Mouse (Mus musculus): ENCODE results near the gene Trh. TPM values are rescaled to one million over a fixed set of nuclear protein-coding genes. Genes with fewer than 3 reads are reported as not detected.

The Trh gene
- polyA plus RNA-seq (2012; fragmentation: generic; extraction: Trizol), result not detected

GRCm38 (mm10) chr6:92244591-92244990 lies at the start of gene Trh:
TSS of gene Trh (minus strand) at chr6:92244650.
- Histone ChIP-seq H3K4me2 (ENCODE audit: low read depth) (no peak within 1 kb of the TSS), H3K27me3 (ENCODE audit: control insufficient read depth, insufficient read depth, insufficient read length) (peaks cover 20% of the 10 kb centered on the region), H3K79me2 (ENCODE audit: control insufficient read depth, insufficient read depth) (no peaks in the 10 kb centered on the region), H3K4me3 (no peak within 1 kb of the TSS), H3K36me3 (ENCODE audit: control insufficient read depth, insufficient read depth) (no peaks in the 10 kb centered on the region), H3ac (ENCODE audit: control insufficient read depth, insufficient read length) (no peak within 1 kb of the TSS)
- no peak for TF ChIP-seq TCF3 (IDR thresholded peaks at IDR 0.05; ENCODE audit: insufficient read length, low read depth)
- TF ChIP-seq POLR2A (IDR thresholded peaks at IDR 0.05; ENCODE audit: insufficient read length, low read depth), result no peak
- no peak for TF ChIP-seq REST (IDR thresholded peaks at IDR 0.05; ENCODE audit: insufficient read depth, insufficient read length)
- TF ChIP-seq E2F4 (IDR thresholded peaks at IDR 0.05; ENCODE audit: insufficient read depth), result no peak
- no peak for TF ChIP-seq MYOG (IDR thresholded peaks at IDR 0.05; ENCODE audit: control insufficient read depth in 1 of 3, insufficient read depth in 1 of 3, insufficient read length in 2 of 3, low read depth in 2 of 3)
- TF ChIP-seq MYOD1 (IDR thresholded peaks at IDR 0.05; ENCODE audit: control insufficient read depth in 1 of 3, insufficient read length in 2 of 3, low read depth in 2 of 3), result no peak
- TF ChIP-seq USF1 (IDR thresholded peaks at IDR 0.05; ENCODE audit: low read depth), result no peak
- TF ChIP-seq TCF12 (IDR thresholded peaks at IDR 0.05; ENCODE audit: insufficient read depth, poor library complexity, severe bottlenecking), result no peak
- no peak for TF ChIP-seq SRF (IDR thresholded peaks at IDR 0.05; ENCODE audit: control insufficient read depth, insufficient read length, low read depth)

GRCm38 (mm10) chr6:92290826-92291225 lies 46.4 kb upstream of the Trh start:
- Histone ChIP-seq H3K4me3 (no peak overlapping the region), H3K36me3 (ENCODE audit: control insufficient read depth, insufficient read depth) (no peaks in the 10 kb centered on the region), H3K4me2 (ENCODE audit: low read depth) (no peak overlapping the region), H3ac (ENCODE audit: control insufficient read depth, insufficient read length) (no peak overlapping the region), H3K79me2 (ENCODE audit: control insufficient read depth, insufficient read depth) (no peaks in the 10 kb centered on the region), H3K27me3 (ENCODE audit: control insufficient read depth, insufficient read depth, insufficient read length) (no peaks in the 10 kb centered on the region)
- no peak for TF ChIP-seq TCF3 (IDR thresholded peaks at IDR 0.05; ENCODE audit: insufficient read length, low read depth)

- Histone ChIP-seq H3K79me2 (ENCODE audit: control insufficient read depth, insufficient read depth) (no peaks in the 10 kb centered on the region), H3K4me3 (no peak overlapping the region), H3K4me2 (ENCODE audit: low read depth) (no peak overlapping the region), H3K36me3 (ENCODE audit: control insufficient read depth, insufficient read depth) (no peaks in the 10 kb centered on the region), H3ac (ENCODE audit: control insufficient read depth, insufficient read length) (no peak overlapping the region), H3K27me3 (ENCODE audit: control insufficient read depth, insufficient read depth, insufficient read length) (no peaks in the 10 kb centered on the region)
- TF ChIP-seq USF1 (IDR thresholded peaks at IDR 0.05; ENCODE audit: low read depth), result no peak
- TF ChIP-seq REST (IDR thresholded peaks at IDR 0.05; ENCODE audit: insufficient read depth, insufficient read length), result no peak
- no peak for TF ChIP-seq MYOD1 (IDR thresholded peaks at IDR 0.05; ENCODE audit: control insufficient read depth in 1 of 3, insufficient read length in 2 of 3, low read depth in 2 of 3)
- no peak for TF ChIP-seq CEBPB (IDR thresholded peaks at IDR 0.05; ENCODE audit: insufficient read depth, poor library complexity, severe bottlenecking)
- no peak for TF ChIP-seq MYOG (IDR thresholded peaks at IDR 0.05; ENCODE audit: control insufficient read depth in 1 of 3, insufficient read depth in 1 of 3, insufficient read length in 2 of 3, low read depth in 2 of 3)
- TF ChIP-seq MAX (IDR thresholded peaks at IDR 0.05; ENCODE audit: low read depth), result no peak
- TF ChIP-seq TCF3 (IDR thresholded peaks at IDR 0.05; ENCODE audit: insufficient read length, low read depth), result no peak
- TF ChIP-seq SRF (IDR thresholded peaks at IDR 0.05; ENCODE audit: control insufficient read depth, insufficient read length, low read depth), result no peak
- TF ChIP-seq POLR2A (IDR thresholded peaks at IDR 0.05; ENCODE audit: insufficient read length, low read depth), result no peak
- no peak for TF ChIP-seq E2F4 (IDR thresholded peaks at IDR 0.05; ENCODE audit: insufficient read depth)
- TF ChIP-seq POLR2AphosphoS2 (IDR thresholded peaks at IDR 0.05; ENCODE audit: insufficient read length, low read depth), result no peak
- TF ChIP-seq TCF12 (IDR thresholded peaks at IDR 0.05; ENCODE audit: insufficient read depth, poor library complexity, severe bottlenecking), result no peak
Observed at GRCm38 (mm10) chr6:92286889-92287288, 42.4 kb upstream of the Trh start.

GRCm38 (mm10) chr6:92286258-92286888 lies 41.9 kb upstream of the Trh start:
- TF ChIP-seq E2F4 (IDR thresholded peaks at IDR 0.05; ENCODE audit: insufficient read depth) (no peak), MYOG (IDR thresholded peaks at IDR 0.05; ENCODE audit: control insufficient read depth in 1 of 3, insufficient read depth in 1 of 3, insufficient read length in 2 of 3, low read depth in 2 of 3) (no peak), CEBPB (IDR thresholded peaks at IDR 0.05; ENCODE audit: insufficient read depth, poor library complexity, severe bottlenecking) (no peak), USF1 (IDR thresholded peaks at IDR 0.05; ENCODE audit: low read depth) (no peak), SRF (IDR thresholded peaks at IDR 0.05; ENCODE audit: control insufficient read depth, insufficient read length, low read depth) (no peak), POLR2A (IDR thresholded peaks at IDR 0.05; ENCODE audit: insufficient read length, low read depth) (no peak), MAX (IDR thresholded peaks at IDR 0.05; ENCODE audit: low read depth) (no peak)
- Histone ChIP-seq H3K4me3 (no peak overlapping the region), H3K36me3 (ENCODE audit: control insufficient read depth, insufficient read depth) (no peaks in the 10 kb centered on the region)

GRCm38 (mm10) chr6:92285559-92285958 lies 41.1 kb upstream of the Trh start:
- TF ChIP-seq REST (IDR thresholded peaks at IDR 0.05; ENCODE audit: insufficient read depth, insufficient read length) (no peak), TCF12 (IDR thresholded peaks at IDR 0.05; ENCODE audit: insufficient read depth, poor library complexity, severe bottlenecking) (no peak), POLR2A (IDR thresholded peaks at IDR 0.05; ENCODE audit: insufficient read length, low read depth) (no peak), MAX (IDR thresholded peaks at IDR 0.05; ENCODE audit: low read depth) (no peak), TCF3 (IDR thresholded peaks at IDR 0.05; ENCODE audit: insufficient read length, low read depth) (no peak), USF1 (IDR thresholded peaks at IDR 0.05; ENCODE audit: low read depth) (no peak), CEBPB (IDR thresholded peaks at IDR 0.05; ENCODE audit: insufficient read depth, poor library complexity, severe bottlenecking) (no peak), E2F4 (IDR thresholded peaks at IDR 0.05; ENCODE audit: insufficient read depth) (no peak), SRF (IDR thresholded peaks at IDR 0.05; ENCODE audit: control insufficient read depth, insufficient read length, low read depth) (no peak), MYOG (IDR thresholded peaks at IDR 0.05; ENCODE audit: control insufficient read depth in 1 of 3, insufficient read depth in 1 of 3, insufficient read length in 2 of 3, low read depth in 2 of 3) (no peak), MYOD1 (IDR thresholded peaks at IDR 0.05; ENCODE audit: control insufficient read depth in 1 of 3, insufficient read length in 2 of 3, low read depth in 2 of 3) (no peak), POLR2AphosphoS2 (IDR thresholded peaks at IDR 0.05; ENCODE audit: insufficient read length, low read depth) (no peak)
- Histone ChIP-seq H3K4me3 (no peak overlapping the region), H3K4me2 (ENCODE audit: low read depth) (no peak overlapping the region), H3K79me2 (ENCODE audit: control insufficient read depth, insufficient read depth) (no peaks in the 10 kb centered on the region), H3K36me3 (ENCODE audit: control insufficient read depth, insufficient read depth) (no peaks in the 10 kb centered on the region), H3ac (ENCODE audit: control insufficient read depth, insufficient read length) (no peak overlapping the region), H3K27me3 (ENCODE audit: control insufficient read depth, insufficient read depth, insufficient read length) (no peaks in the 10 kb centered on the region)

More at GRCm38 (mm10) chr6:92286258-92286888, 41.9 kb upstream of the Trh start:
- no peaks in the 10 kb centered on the region for H3K79me2 ChIP-seq (ENCODE audit: control insufficient read depth, insufficient read depth)
- H3ac ChIP-seq (ENCODE audit: control insufficient read depth, insufficient read length), result no peak overlapping the region
- H3K27me3 ChIP-seq (ENCODE audit: control insufficient read depth, insufficient read depth, insufficient read length), result no peaks in the 10 kb centered on the region
- no peak overlapping the region for H3K4me2 ChIP-seq (ENCODE audit: low read depth)

Data from myocyte (in vitro differentiated cells).